Mouse (Mus musculus) myocyte (in vitro differentiated cells): ENCODE measurements around the gene Syn1.

Source experiments
- POLR2A ChIP-seq: IDR thresholded peaks from one replicate; pipeline ENCODE4 v1.6.1; 2011; ENCODE audit warnings: low read depth, mild to moderate bottlenecking, control low read depth, moderate library complexity; ENCODE audit not compliant: insufficient read length
- TCF12 ChIP-seq: IDR thresholded peaks from one replicate; pipeline ENCODE4 v1.6.1; 2011; ENCODE audit warnings: mild to moderate bottlenecking, control low read depth; ENCODE audit not compliant: poor library complexity, insufficient read depth, severe bottlenecking

- TF ChIP-seq POLR2A (peak; percentile 69), TCF12 (no peak)
Measured at GRCm38 (mm10) chrX:20920844-20921364, at the start of gene Syn1.
